Mouse (Mus musculus): ENCODE measurements around the gene Hdac10. TPM values are rescaled to one million over a fixed set of nuclear protein-coding genes. Genes with fewer than 3 reads are reported as not detected.

The Hdac10 gene
- polyA plus RNA-seq, 1 experiment = 19.0 TPM

- Histone ChIP-seq H3K27me3 (ENCODE audit: control insufficient read depth, insufficient read depth, low read length) (no peaks in the 10 kb centered on the region), H3K4me3 (ENCODE audit: low read depth, low read length) (peak overlapping the region; percentile 89), H3K36me3 (ENCODE audit: control insufficient read depth, insufficient read depth, low read length) (peaks cover 40% of the 10 kb centered on the region), H3K27ac (ENCODE audit: insufficient read depth, low read depth, low read length) (peak overlapping the region; percentile 75), H3K4me1 (ENCODE audit: control insufficient read depth, insufficient read depth, insufficient read length, low read length) (peaks cover 2% of the 10 kb centered on the region; the same call in 1 of the 2 replicates)
- WGBS = 1% methylated on average over 68 of the region's 68 CpGs
- TF ChIP-seq POLR2A (IDR thresholded peaks at IDR 0.05; ENCODE audit: low read depth, low read length) = no peak; the same call in 1 of the 2 replicates
- TF ChIP-seq CTCF (IDR thresholded peaks at IDR 0.05; ENCODE audit: extremely low read depth, insufficient read length, insufficient replicate concordance, low read depth, low read length) = no peak
Observed at GRCm38 (mm10) chr15:89089248-89090051, 39.0 kb downstream of the Hdac10 start.

- H3K4me3 ChIP-seq (ENCODE audit: low read depth, low read length) = peak within 1 kb of the TSS; percentile 89
- no peaks in the 10 kb centered on the region for H3K27me3 ChIP-seq (ENCODE audit: control insufficient read depth, insufficient read depth, low read length)
- under 1% methylated on average over 38 of the region's 38 CpGs for WGBS
- TF ChIP-seq CTCF (IDR thresholded peaks at IDR 0.05; ENCODE audit: extremely low read depth, insufficient read length, insufficient replicate concordance, low read depth, low read length) (no peak), POLR2A (IDR thresholded peaks at IDR 0.05; ENCODE audit: low read depth, low read length) (peak; percentile 72)
- H3K36me3 ChIP-seq (ENCODE audit: control insufficient read depth, insufficient read depth, low read length) = peaks cover 40% of the 10 kb centered on the region
- H3K27ac ChIP-seq (ENCODE audit: insufficient read depth, low read depth, low read length) = peak within 1 kb of the TSS; percentile 75
- H3K4me1 ChIP-seq (ENCODE audit: control insufficient read depth, insufficient read depth, insufficient read length, low read length) = peaks cover 2% of the 10 kb centered on the region; the same call in 1 of the 2 replicates
Observed at GRCm38 (mm10) chr15:89088607-89089247, 39.8 kb downstream of the Hdac10 start, which contains the start of gene Selenoo. Gene Selenoo (plus strand): TSS chr15:89089084.

GRCm38 (mm10) chr15:89084826-89085225, 43.7 kb downstream of the Hdac10 start:
- WGBS = 88% methylated on average over 2 of the region's 2 CpGs
- H3K36me3 ChIP-seq (ENCODE audit: control insufficient read depth, insufficient read depth, low read length) = peaks cover 52% of the 10 kb centered on the region
- H3K4me3 ChIP-seq (ENCODE audit: low read depth, low read length) = no peak overlapping the region

GRCm38 (mm10) chr15:89083906-89084305, 44.6 kb downstream of the Hdac10 start:
- H3K4me3 ChIP-seq (ENCODE audit: low read depth, low read length) = no peak overlapping the region
- no peak overlapping the region for H3K27ac ChIP-seq (ENCODE audit: insufficient read depth, low read depth, low read length)
- peaks cover 56% of the 10 kb centered on the region for H3K36me3 ChIP-seq (ENCODE audit: control insufficient read depth, insufficient read depth, low read length)
- no peak for TF ChIP-seq CTCF (IDR thresholded peaks at IDR 0.05; ENCODE audit: extremely low read depth, insufficient read length, insufficient replicate concordance, low read depth, low read length)
- no peak for TF ChIP-seq POLR2A (IDR thresholded peaks at IDR 0.05; ENCODE audit: low read depth, low read length)
- no peaks in the 10 kb centered on the region for H3K27me3 ChIP-seq (ENCODE audit: control insufficient read depth, insufficient read depth, low read length)
- WGBS = 95% methylated on average over 1 of the region's 1 CpGs
- H3K4me1 ChIP-seq (ENCODE audit: control insufficient read depth, insufficient read depth, insufficient read length, low read length) = peaks cover under 1% of the 10 kb centered on the region; the same call in 1 of the 2 replicates

More at GRCm38 (mm10) chr15:89084826-89085225, 43.7 kb downstream of the Hdac10 start:
- no peak overlapping the region for H3K27ac ChIP-seq (ENCODE audit: insufficient read depth, low read depth, low read length)
- no peaks in the 10 kb centered on the region; the same call in 1 of the 2 replicates for H3K4me1 ChIP-seq (ENCODE audit: control insufficient read depth, insufficient read depth, insufficient read length, low read length)
- no peak for TF ChIP-seq CTCF (IDR thresholded peaks at IDR 0.05; ENCODE audit: extremely low read depth, insufficient read length, insufficient replicate concordance, low read depth, low read length)
- H3K27me3 ChIP-seq (ENCODE audit: control insufficient read depth, insufficient read depth, low read length) = no peaks in the 10 kb centered on the region

- peaks cover 14% of the 10 kb centered on the region for H3K4me1 ChIP-seq (ENCODE audit: control insufficient read depth, insufficient read depth, insufficient read length, low read length)
- TF ChIP-seq POLR2A (IDR thresholded peaks at IDR 0.05; ENCODE audit: low read depth, low read length) = peak; percentile 77
- TF ChIP-seq CTCF (IDR thresholded peaks at IDR 0.05; ENCODE audit: extremely low read depth, insufficient read length, insufficient replicate concordance, low read depth, low read length) = no peak
- H3K4me3 ChIP-seq (ENCODE audit: low read depth, low read length) = peak overlapping the region; percentile 91
- H3K27ac ChIP-seq (ENCODE audit: insufficient read depth, low read depth, low read length) = peak overlapping the region; percentile 89
- 3% methylated on average over 9 of the region's 9 CpGs for WGBS
- H3K36me3 ChIP-seq (ENCODE audit: control insufficient read depth, insufficient read depth, low read length) = peaks cover 21% of the 10 kb centered on the region
- H3K27me3 ChIP-seq (ENCODE audit: control insufficient read depth, insufficient read depth, low read length) = no peaks in the 10 kb centered on the region
Observed at GRCm38 (mm10) chr15:89078208-89078836, 50.2 kb downstream of the Hdac10 start.

- Histone ChIP-seq H3K4me1 (ENCODE audit: control insufficient read depth, insufficient read depth, insufficient read length, low read length) (peaks cover 14% of the 10 kb centered on the region), H3K27ac (ENCODE audit: insufficient read depth, low read depth, low read length) (peak overlapping the region; percentile 89), H3K27me3 (ENCODE audit: control insufficient read depth, insufficient read depth, low read length) (no peaks in the 10 kb centered on the region), H3K4me3 (ENCODE audit: low read depth, low read length) (peak overlapping the region; percentile 91), H3K36me3 (ENCODE audit: control insufficient read depth, insufficient read depth, low read length) (peaks cover 8% of the 10 kb centered on the region; the same call in 1 of the 2 replicates)
- under 1% methylated on average over 39 of the region's 39 CpGs for WGBS
- no peak for TF ChIP-seq CTCF (IDR thresholded peaks at IDR 0.05; ENCODE audit: extremely low read depth, insufficient read length, insufficient replicate concordance, low read depth, low read length)
- TF ChIP-seq POLR2A (IDR thresholded peaks at IDR 0.05; ENCODE audit: low read depth, low read length) = peak; percentile 7; the same call in 1 of the 2 replicates
Observed at GRCm38 (mm10) chr15:89076156-89076731, 52.3 kb downstream of the Hdac10 start.

All from small intestine, adult 2 months (tissue).